Mouse (Mus musculus): ENCODE results near the gene Tal1.

The Tal1 gene

GRCm38 (mm10) chr4:115056371-115056920 lies at the start of gene Tal1:
Gene Tal1, plus strand, starts transcription at chr4:115056426.
- in situ Hi-C loops (cut with MboI; ENCODE audit: low pct_unique_long_range_greater_than_20kb in 1 of 2, low sequenced_read_pairs in 2 of 2, unreplicated experiment in 1 of 2): loop anchor here (10.0 to 25.0 kb wide), 3 partner anchors 394 to 881 kb away; partner anchors contain the start of genes Dmbx1 (in 2 of the 2) and Trabd2b (in 1 of the 2)

GRCm38 (mm10) chr4:115014276-115014675 lies 42.0 kb upstream of the Tal1 start:
- in situ Hi-C loops (cut with MboI; ENCODE audit: low pct_unique_long_range_greater_than_20kb in 1 of 2, low sequenced_read_pairs in 2 of 2, unreplicated experiment in 1 of 2): no loop called here

GRCm38 (mm10) chr4:115019997-115020396 lies 36.2 kb upstream of the Tal1 start:
- in situ Hi-C loops (cut with MboI; ENCODE audit: low pct_unique_long_range_greater_than_20kb in 1 of 2, low sequenced_read_pairs in 2 of 2, unreplicated experiment in 1 of 2): no loop called here

GRCm38 (mm10) chr4:115035043-115035442 lies 21.2 kb upstream of the Tal1 start:
- in situ Hi-C loops (cut with MboI; ENCODE audit: low pct_unique_long_range_greater_than_20kb in 1 of 2, low sequenced_read_pairs in 2 of 2, unreplicated experiment in 1 of 2): no loop called here

GRCm38 (mm10) chr4:115038242-115038641 lies 18.0 kb upstream of the Tal1 start:
- in situ Hi-C loops (cut with MboI; ENCODE audit: low pct_unique_long_range_greater_than_20kb in 1 of 2, low sequenced_read_pairs in 2 of 2, unreplicated experiment in 1 of 2): no loop called here

GRCm38 (mm10) chr4:115045621-115046020 lies 10.6 kb upstream of the Tal1 start:
- in situ Hi-C loops (cut with MboI; ENCODE audit: low pct_unique_long_range_greater_than_20kb in 1 of 2, low sequenced_read_pairs in 2 of 2, unreplicated experiment in 1 of 2): no loop called here

- in situ Hi-C loops (cut with MboI; ENCODE audit: low pct_unique_long_range_greater_than_20kb in 1 of 2, low sequenced_read_pairs in 2 of 2, unreplicated experiment in 1 of 2): no loop called here
Observed at GRCm38 (mm10) chr4:115047750-115048149, 8.5 kb upstream of the Tal1 start.

- in situ Hi-C loops (cut with MboI; ENCODE audit: low pct_unique_long_range_greater_than_20kb in 1 of 2, low sequenced_read_pairs in 2 of 2, unreplicated experiment in 1 of 2): no loop called here
Observed at GRCm38 (mm10) chr4:115048190-115048589, 8.0 kb upstream of the Tal1 start.

GRCm38 (mm10) chr4:115051245-115051644 lies 5.0 kb upstream of the Tal1 start:
- in situ Hi-C loops (cut with MboI; ENCODE audit: low pct_unique_long_range_greater_than_20kb in 1 of 2, low sequenced_read_pairs in 2 of 2, unreplicated experiment in 1 of 2): loop anchor here (10.0 to 25.0 kb wide), 3 partner anchors 389 to 886 kb away; partner anchors contain the start of genes Dmbx1 (in 2 of the 2) and Trabd2b (in 1 of the 2)

- in situ Hi-C loops (cut with MboI; ENCODE audit: low pct_unique_long_range_greater_than_20kb in 1 of 2, low sequenced_read_pairs in 2 of 2, unreplicated experiment in 1 of 2): loop anchor here (10.0 to 25.0 kb wide), 3 partner anchors 390 to 885 kb away; partner anchors contain the start of genes Dmbx1 (in 2 of the 2) and Trabd2b (in 1 of the 2)
Observed at GRCm38 (mm10) chr4:115052343-115053005, 3.8 kb upstream of the Tal1 start.

- in situ Hi-C loops (cut with MboI; ENCODE audit: low pct_unique_long_range_greater_than_20kb in 1 of 2, low sequenced_read_pairs in 2 of 2, unreplicated experiment in 1 of 2): loop anchor here (10.0 to 25.0 kb wide), 3 partner anchors 393 to 882 kb away; partner anchors contain the start of genes Dmbx1 (in 2 of the 2) and Trabd2b (in 1 of the 2)
Observed at GRCm38 (mm10) chr4:115055044-115055443, 1.2 kb upstream of the Tal1 start.

- in situ Hi-C loops (cut with MboI; ENCODE audit: low pct_unique_long_range_greater_than_20kb in 1 of 2, low sequenced_read_pairs in 2 of 2, unreplicated experiment in 1 of 2): loop anchor here (10.0 to 25.0 kb wide), 3 partner anchors 393 to 882 kb away; partner anchors contain the start of genes Dmbx1 (in 2 of the 2) and Trabd2b (in 1 of the 2)
Observed at GRCm38 (mm10) chr4:115055691-115056090, 535 bp upstream of the Tal1 start.

- in situ Hi-C loops (cut with MboI; ENCODE audit: low pct_unique_long_range_greater_than_20kb in 1 of 2, low sequenced_read_pairs in 2 of 2, unreplicated experiment in 1 of 2): loop anchor here (10.0 to 25.0 kb wide), 3 partner anchors 395 to 880 kb away; partner anchors contain the start of genes Dmbx1 (in 2 of the 2) and Trabd2b (in 1 of the 2)
Observed at GRCm38 (mm10) chr4:115056921-115057673, 871 bp downstream of the Tal1 start.

GRCm38 (mm10) chr4:115057674-115058316 lies 1.6 kb downstream of the Tal1 start:
- in situ Hi-C loops (cut with MboI; ENCODE audit: low pct_unique_long_range_greater_than_20kb in 1 of 2, low sequenced_read_pairs in 2 of 2, unreplicated experiment in 1 of 2): loop anchor here (10.0 to 25.0 kb wide), 3 partner anchors 395 to 880 kb away; partner anchors contain the start of genes Dmbx1 (in 2 of the 2) and Trabd2b (in 1 of the 2)

GRCm38 (mm10) chr4:115058317-115058761 lies 2.1 kb downstream of the Tal1 start:
- in situ Hi-C loops (cut with MboI; ENCODE audit: low pct_unique_long_range_greater_than_20kb in 1 of 2, low sequenced_read_pairs in 2 of 2, unreplicated experiment in 1 of 2): loop anchor here (10.0 to 25.0 kb wide), 3 partner anchors 396 to 879 kb away; partner anchors contain the start of genes Dmbx1 (in 2 of the 2) and Trabd2b (in 1 of the 2)

GRCm38 (mm10) chr4:115058871-115059590 lies 2.8 kb downstream of the Tal1 start:
- in situ Hi-C loops (cut with MboI; ENCODE audit: low pct_unique_long_range_greater_than_20kb in 1 of 2, low sequenced_read_pairs in 2 of 2, unreplicated experiment in 1 of 2): loop anchor here (10.0 to 25.0 kb wide), 3 partner anchors 397 to 878 kb away; partner anchors contain the start of genes Dmbx1 (in 2 of the 2) and Trabd2b (in 1 of the 2)

- in situ Hi-C loops (cut with MboI; ENCODE audit: low pct_unique_long_range_greater_than_20kb in 1 of 2, low sequenced_read_pairs in 2 of 2, unreplicated experiment in 1 of 2): loop anchor here (5.0 to 25.0 kb wide), 5 partner anchors 153 to 877 kb away; partner anchors contain the start of genes Dmbx1 (in 2 of the 2), Foxd2 (in 1 of the 2) and Trabd2b (in 1 of the 2)
Observed at GRCm38 (mm10) chr4:115059871-115060270, 3.6 kb downstream of the Tal1 start.
